In the genomic region with DNA sequence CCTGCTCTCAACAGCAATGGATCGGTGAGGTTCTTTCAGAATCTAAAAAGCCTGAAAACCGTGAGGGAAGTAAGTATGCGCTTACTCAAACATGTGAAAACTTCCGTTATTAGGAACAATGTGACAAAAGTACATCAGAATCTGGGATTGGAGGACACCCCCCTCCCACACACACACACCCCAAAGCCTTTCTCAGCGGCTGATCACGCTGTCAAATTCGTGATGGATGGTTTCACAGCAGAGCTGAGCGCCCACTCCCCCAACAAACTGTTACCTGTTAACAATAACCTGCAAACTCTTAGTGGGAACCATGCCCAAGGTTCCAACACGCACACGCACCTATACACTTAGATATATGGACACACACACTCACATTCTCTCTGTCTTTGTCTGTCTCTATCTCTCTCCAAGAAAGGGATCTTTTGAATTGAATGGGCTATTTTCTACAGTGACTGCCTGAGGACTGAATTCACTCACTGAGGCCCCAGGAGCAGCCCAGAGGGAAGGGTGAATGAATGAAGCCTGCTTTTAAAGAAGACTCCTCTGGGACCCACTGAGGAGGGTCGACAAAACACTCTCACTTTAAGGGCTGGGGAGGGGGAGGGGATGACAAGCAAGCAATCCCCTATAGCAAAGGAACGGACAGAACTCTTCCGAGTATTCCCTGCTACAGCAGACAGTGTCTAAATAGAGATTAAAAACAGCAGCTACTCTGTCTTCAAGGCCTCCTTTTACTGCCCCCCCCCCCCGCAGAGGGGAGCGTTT, we compare ENCODE assay signal across 8 mouse cellular contexts. TPM values are rescaled to one million over a fixed set of nuclear protein-coding genes. Genes with fewer than 3 reads are reported as not detected.
DNase-seq lines count a peak whose midpoint lies in the region; ATAC-seq and TF ChIP-seq lines count a peak whose summit lies in the region.

No protein-coding gene starts in this region.

- no peak for TF ChIP-seq CTCF in lung, adult 2 months (IDR thresholded peaks at IDR 0.05; ENCODE audit: insufficient read depth, low read length)

- peaks cover 7% of the 10 kb centered on the region for H3K4me1 ChIP-seq in lung, adult 2 months (ENCODE audit: control insufficient read depth, insufficient read depth, low read length)
- H3K4me1 ChIP-seq in forebrain, embryonic 10.5 days = peaks cover 42% of the 10 kb centered on the region
- H3K4me1 ChIP-seq in limb, embryonic 15.5 days = peaks cover 35% of the 10 kb centered on the region

- DNase-seq in lung, adult 2 months = no peak
- DNase-seq in lung, postnatal 10 days = no peak
- no peak for DNase-seq in forebrain, embryonic 10.5 days (ENCODE audit: extremely low spot score, low spot score)
- DNase-seq in retina, postnatal 1 day = peak; percentile 14
- DNase-seq in spleen, postnatal 36 days (ENCODE audit: low spot score in 2 of 2) = no peak

- H3K9me3 ChIP-seq in forebrain, embryonic 10.5 days = no peaks in the 10 kb centered on the region
- no peaks in the 10 kb centered on the region for H3K9me3 ChIP-seq in limb, embryonic 15.5 days

- peaks cover 26% of the 10 kb centered on the region for H3K27me3 ChIP-seq in forebrain, embryonic 10.5 days (ENCODE audit: poor library complexity, severe bottlenecking)
- no peaks in the 10 kb centered on the region for H3K27me3 ChIP-seq in limb, embryonic 15.5 days

- H3K4me2 ChIP-seq in limb, embryonic 15.5 days = peak overlapping the region; percentile 76

- H3K27ac ChIP-seq in forebrain, embryonic 10.5 days = peak overlapping the region; percentile 97
- H3K27ac ChIP-seq in limb, embryonic 15.5 days = 0 out of 2 replicates have a peak overlapping the region, but pooled peaks have one; percentile 91

- H3K9ac ChIP-seq in limb, embryonic 15.5 days = peak overlapping the region; percentile 72; the same call in 1 of the 2 replicates

- ATAC-seq in limb, embryonic 15.5 days (ENCODE audit: insufficient number of reproducible peaks, low FRiP score, low TSS enrichment, low read depth) = no peak
- no peak for ATAC-seq in erythroid progenitor cell, adult 5-6 weeks (replicated peaks; ENCODE audit: low FRiP score, poor library complexity, severe bottlenecking)
- ATAC-seq in monocyte, adult 5-6 weeks (replicated peaks; ENCODE audit: insufficient number of reproducible peaks, low FRiP score, low TSS enrichment, poor library complexity, severe bottlenecking) = no peak

- peaks cover 43% of the 10 kb centered on the region for H3K36me3 ChIP-seq in forebrain, embryonic 10.5 days (replicated peaks)
- H3K36me3 ChIP-seq in limb, embryonic 15.5 days = peaks cover 26% of the 10 kb centered on the region

- 45% methylated on average over 15 of the region's 15 CpGs for WGBS in lung, adult 2 months
- 8% methylated on average over 15 of the region's 15 CpGs for WGBS in forebrain, embryonic 10.5 days
- WGBS in limb, embryonic 15.5 days = 14% methylated on average over 15 of the region's 15 CpGs

- peak overlapping the region; percentile 26 for H3K4me3 ChIP-seq in lung, adult 2 months (replicated peaks; ENCODE audit: extremely low read depth, low read depth, low read length)
- peak overlapping the region; percentile 93 for H3K4me3 ChIP-seq in forebrain, embryonic 10.5 days
- peak overlapping the region; percentile 85 for H3K4me3 ChIP-seq in limb, embryonic 15.5 days

- no peak for TF ChIP-seq POLR2A in lung, adult 2 months (IDR thresholded peaks at IDR 0.05; ENCODE audit: borderline replicate concordance, extremely low read depth, low read depth, low read length)

RNA-seq across cellular contexts. Expression of gene Acly, which starts 1.6 kb away (rescaled TPM):
- 166 and 217 TPM in 2 replicates for polyA plus RNA-seq in lung, adult 2 months (2012; rRNA removed)
- polyA plus RNA-seq in forebrain, embryonic 10.5 days (2016; fragmentation: Nextera tagmentation; extraction: Ambion mirVana) = 287 and 294 TPM in 2 replicates
- polyA plus RNA-seq in limb, embryonic 15.5 days (2015; fragmentation: Nextera tagmentation; extraction: Ambion mirVana) = 181 and 189 TPM in 2 replicates
- total RNA-seq in erythroid progenitor cell, adult 5-6 weeks (2015; ENCODE audit: low replicate concordance) = 17.6 and 38.2 TPM in 2 replicates
- 18.1 and 22.0 TPM in 2 replicates for total RNA-seq in erythroid progenitor cell, adult 5-6 weeks (2017; ENCODE audit: low replicate concordance)
- total RNA-seq in monocyte, adult 5-6 weeks (2017) = 104 to 134 TPM (median 105 TPM) in 3 replicates

RNA-seq across cellular contexts. Expression of gene Ttc25, which starts 19.2 kb away (rescaled TPM):
- polyA plus RNA-seq in lung, adult 2 months (2012; rRNA removed) = 1.8 and 3.4 TPM in 2 replicates
- polyA plus RNA-seq in forebrain, embryonic 10.5 days (2016; fragmentation: Nextera tagmentation; extraction: Ambion mirVana) = 1.4 and 1.5 TPM in 2 replicates
- 0.19 and 0.56 TPM in 2 replicates for polyA plus RNA-seq in limb, embryonic 15.5 days (2015; fragmentation: Nextera tagmentation; extraction: Ambion mirVana)
- not detected in 2 replicates for total RNA-seq in erythroid progenitor cell, adult 5-6 weeks (2015; ENCODE audit: low replicate concordance)
- not detected in 2 replicates for total RNA-seq in erythroid progenitor cell, adult 5-6 weeks (2017; ENCODE audit: low replicate concordance)
- total RNA-seq in monocyte, adult 5-6 weeks (2017) = 4.4 TPM in 1 of 3 replicates, not detected in the others

RNA-seq across cellular contexts. Expression of gene Cnp, which starts 48.5 kb away (rescaled TPM):
- 27.5 and 29.9 TPM in 2 replicates for polyA plus RNA-seq in lung, adult 2 months (2012; rRNA removed)
- polyA plus RNA-seq in forebrain, embryonic 10.5 days (2016; fragmentation: Nextera tagmentation; extraction: Ambion mirVana) = 15.3 and 17.5 TPM in 2 replicates
- 25.1 and 30.5 TPM in 2 replicates for polyA plus RNA-seq in limb, embryonic 15.5 days (2015; fragmentation: Nextera tagmentation; extraction: Ambion mirVana)
- total RNA-seq in erythroid progenitor cell, adult 5-6 weeks (2015; ENCODE audit: low replicate concordance) = 3.6 and 23.1 TPM in 2 replicates
- 14.1 and 14.4 TPM in 2 replicates for total RNA-seq in erythroid progenitor cell, adult 5-6 weeks (2017; ENCODE audit: low replicate concordance)
- total RNA-seq in monocyte, adult 5-6 weeks (2017) = 22.6 to 33.8 TPM (median 25.9 TPM) in 3 replicates

RNA-seq across cellular contexts. Expression of gene Klhl11, which starts 53.7 kb away (rescaled TPM):
- polyA plus RNA-seq in lung, adult 2 months (2012; rRNA removed) = 5.1 and 6.2 TPM in 2 replicates
- 8.2 and 10.0 TPM in 2 replicates for polyA plus RNA-seq in forebrain, embryonic 10.5 days (2016; fragmentation: Nextera tagmentation; extraction: Ambion mirVana)
- 9.5 and 10.0 TPM in 2 replicates for polyA plus RNA-seq in limb, embryonic 15.5 days (2015; fragmentation: Nextera tagmentation; extraction: Ambion mirVana)
- 2.5 and 5.0 TPM in 2 replicates for total RNA-seq in erythroid progenitor cell, adult 5-6 weeks (2015; ENCODE audit: low replicate concordance)
- 12.1 and 15.7 TPM in 2 replicates for total RNA-seq in erythroid progenitor cell, adult 5-6 weeks (2017; ENCODE audit: low replicate concordance)
- total RNA-seq in monocyte, adult 5-6 weeks (2017) = 16.4 to 28.5 TPM (median 24.2 TPM) in 3 replicates

Comparison
In these comparisons a context has a peak if more than half of its experiments do, and no peak if none do; other contexts are left out.
1. H3K4me3 ChIP-seq: peak in every context shown above with its lines; median percentile 93 in forebrain, embryonic 10.5 days; 85 in limb, embryonic 15.5 days; 26 in lung, adult 2 months.